Mouse (Mus musculus): ENCODE results near the gene Nkain2. TPM values are rescaled to one million over a fixed set of nuclear protein-coding genes. Genes with fewer than 3 reads are reported as not detected.

The Nkain2 gene
- total and polyA plus RNA-seq, 3 experiments = not detected

- Histone ChIP-seq H3K36me3 (replicated peaks in 1 of 2; ENCODE audit: control insufficient read depth in 1 of 2, insufficient read depth in 1 of 2, low read length in 1 of 2) (no peaks in the 10 kb centered on the region), H3K4me2 (ENCODE audit: insufficient read depth, low read depth, poor library complexity, severe bottlenecking) (no peak overlapping the region), H3K4me1 (ENCODE audit: control insufficient read depth in 1 of 2, insufficient read depth in 2 of 2) (no peaks in the 10 kb centered on the region), H3K27ac (ENCODE audit: insufficient read depth, low read depth) (no peak overlapping the region), H3K4me3 (replicated peaks in 1 of 3; ENCODE audit: low read depth in 2 of 3, low read length in 2 of 3, poor library complexity in 1 of 3) (no peak overlapping the region), H3K79me2 (replicated peaks; ENCODE audit: control insufficient read depth, extremely low read depth, insufficient read depth, poor library complexity, severe bottlenecking) (no peaks in the 10 kb centered on the region), H3K27me3 (replicated peaks) (no peaks in the 10 kb centered on the region), H3K9ac (ENCODE audit: insufficient read depth, low read depth) (no peak overlapping the region), H3K9me3 (replicated peaks; ENCODE audit: low read length) (peaks cover 19% of the 10 kb centered on the region)
- no peak for DNase-seq (ENCODE audit: extremely low read depth)
- TF ChIP-seq ELF1 (IDR thresholded peaks at IDR 0.05; ENCODE audit: low read depth, low read length) (no peak), PAX5 (IDR thresholded peaks at IDR 0.05; ENCODE audit: low read length) (no peak), POLR2AphosphoS2 (IDR thresholded peaks at IDR 0.05; ENCODE audit: low read depth, low read length) (no peak), MXI1 (IDR thresholded peaks at IDR 0.05; ENCODE audit: low read depth, low read length) (no peak), BHLHE40 (IDR thresholded peaks at IDR 0.05; ENCODE audit: low read depth, low read length) (no peak), MAX (IDR thresholded peaks at IDR 0.05; ENCODE audit: low read length) (no peak)
- in situ Hi-C loops (cut with MboI; ENCODE audit: low pct_ligation_motif_present, low pct_unique_long_range_greater_than_20kb, low sequenced_read_pairs) (no loop called here), dilution Hi-C loops (cut with MboI; ENCODE audit: extremely low pct_ligation_motif_present, extremely low pct_unique_long_range_greater_than_20kb, low sequenced_read_pairs) (no loop called here)
Measured at GRCm38 (mm10) chr10:32881977-32882376, 8.3 kb downstream of the Nkain2 start.

DNA sequence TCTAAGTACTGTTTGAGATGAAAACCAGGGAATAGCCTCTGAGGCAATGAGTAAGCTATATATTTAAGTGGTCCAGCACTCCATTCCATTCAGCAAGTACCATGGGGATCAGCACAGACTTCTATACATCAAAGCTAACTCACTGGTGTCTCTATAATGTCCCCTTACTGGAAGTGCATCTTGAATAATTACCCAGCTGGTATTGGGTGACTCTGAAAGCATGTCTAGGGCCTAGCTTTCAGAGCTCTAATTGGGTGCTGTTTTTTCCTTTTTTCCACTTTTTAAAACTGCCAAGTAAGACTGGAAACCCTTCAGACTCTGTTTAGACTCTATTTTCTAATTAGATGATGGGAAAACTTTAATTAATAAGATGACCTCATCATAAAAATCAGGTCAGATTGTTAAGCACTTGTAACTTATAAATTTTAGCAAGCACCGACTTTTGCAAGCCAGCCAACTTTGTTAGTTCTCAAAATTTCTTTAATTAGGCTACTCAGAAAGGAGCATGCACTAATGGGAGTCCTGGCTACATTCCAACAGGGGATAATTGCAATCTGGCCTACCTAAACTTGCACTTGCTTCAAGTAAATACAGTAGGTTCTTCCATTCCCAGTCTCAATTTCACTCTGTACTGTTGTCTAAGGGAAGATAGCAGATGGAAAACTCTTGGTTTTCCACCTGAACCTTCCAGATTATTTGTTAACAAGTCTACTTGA, 19.4 kb downstream of the Nkain2 start:
- TF ChIP-seq ETS1 (conservative IDR thresholded peaks at IDR 0.05; ENCODE audit: low read depth, low read length) (no peak), RAD21 (IDR thresholded peaks at IDR 0.05; ENCODE audit: low read depth, low read length) (no peak), SMC3 (IDR thresholded peaks at IDR 0.05; ENCODE audit: low read depth, low read length) (no peak), MYC (IDR thresholded peaks at IDR 0.05; ENCODE audit: low read depth, low read length) (no peak), EP300 (IDR thresholded peaks at IDR 0.05; ENCODE audit: low read length) (no peak), ZKSCAN1 (IDR thresholded peaks at IDR 0.05; ENCODE audit: borderline replicate concordance, low read depth, low read length) (no peak), USF2 (conservative IDR thresholded peaks at IDR 0.05; ENCODE audit: low read depth, low read length) (no peak), GABPA (IDR thresholded peaks at IDR 0.05; ENCODE audit: insufficient replicate concordance, low read depth, low read length) (no peak), HCFC1 (IDR thresholded peaks at IDR 0.05; ENCODE audit: low read depth, low read length) (no peak), BHLHE40 (IDR thresholded peaks at IDR 0.05; ENCODE audit: low read depth, low read length) (no peak), JUND (conservative IDR thresholded peaks at IDR 0.05; ENCODE audit: low read depth, low read length) (no peak), ZNF384 (IDR thresholded peaks at IDR 0.05; ENCODE audit: low read depth, low read length) (no peak), USF1 (IDR thresholded peaks at IDR 0.05; ENCODE audit: low read depth, low read length) (no peak), ELF1 (IDR thresholded peaks at IDR 0.05; ENCODE audit: low read depth, low read length) (no peak), MEF2A (IDR thresholded peaks at IDR 0.05; ENCODE audit: borderline replicate concordance, low read depth, low read length) (no peak), PAX5 (IDR thresholded peaks at IDR 0.05; ENCODE audit: low read length) (no peak)
- Histone ChIP-seq H3K79me2 (replicated peaks; ENCODE audit: control insufficient read depth, extremely low read depth, insufficient read depth, poor library complexity, severe bottlenecking) (no peaks in the 10 kb centered on the region), H3K4me1 (ENCODE audit: control insufficient read depth in 1 of 2, insufficient read depth in 2 of 2) (no peaks in the 10 kb centered on the region), H3K36me3 (replicated peaks in 1 of 2; ENCODE audit: control insufficient read depth in 1 of 2, insufficient read depth in 1 of 2, low read length in 1 of 2) (no peaks in the 10 kb centered on the region), H3K9ac (ENCODE audit: insufficient read depth, low read depth) (no peak overlapping the region), H3K4me2 (ENCODE audit: insufficient read depth, low read depth, poor library complexity, severe bottlenecking) (no peak overlapping the region), H3K27ac (ENCODE audit: insufficient read depth, low read depth) (no peak overlapping the region), H3K27me3 (replicated peaks) (no peaks in the 10 kb centered on the region), H3K9me3 (replicated peaks; ENCODE audit: low read length) (peaks cover 22% of the 10 kb centered on the region), H3K4me3 (replicated peaks in 1 of 3; ENCODE audit: low read depth in 2 of 3, low read length in 2 of 3, poor library complexity in 1 of 3) (no peak overlapping the region)
- no peak for DNase-seq (ENCODE audit: extremely low read depth)
- in situ Hi-C loops (cut with MboI; ENCODE audit: low pct_ligation_motif_present, low pct_unique_long_range_greater_than_20kb, low sequenced_read_pairs) (no loop called here), dilution Hi-C loops (cut with MboI; ENCODE audit: extremely low pct_ligation_motif_present, extremely low pct_unique_long_range_greater_than_20kb, low sequenced_read_pairs) (no loop called here)

Data from CH12.LX (cell line).